Mouse (Mus musculus) megakaryocyte, embryonic 14.5 days (primary cell): ENCODE measurements at regions not wholly inside any gene's neighbourhood (a gene's known extent, or its start where the extent isn't known, plus 50 kb on each side); places are given as distances from the start of the nearest gene placed in this dataset.

Experiments used
- H3K27me3 ChIP-seq: replicated peaks from 2 replicates; pipeline ENCODE3; 2012; ENCODE audit warnings: inconsistent platforms
- H3K36me3 ChIP-seq: replicated peaks from 2 replicates; pipeline ENCODE3; 2012; ENCODE audit warnings: low read length, inconsistent platforms, mixed read lengths
- H3K4me1 ChIP-seq: 2 replicates; pipeline ENCODE4 v1.6.1; 2012; ENCODE audit warnings: inconsistent platforms
- H3K4me3 ChIP-seq: replicated peaks from 2 replicates; pipeline ENCODE3; 2012; ENCODE audit warnings: moderate library complexity, mild to moderate bottlenecking, inconsistent platforms
- H3K9me3 ChIP-seq: 2 replicates; pipeline ENCODE4 v1.6.1; 2012; ENCODE audit warnings: inconsistent platforms
- FLI1 ChIP-seq: IDR thresholded peaks from 2 replicates; pipeline ENCODE4 v1.6.1; 2012; ENCODE audit warnings: low read length, inconsistent platforms, mixed read lengths
- GATA1 ChIP-seq: IDR thresholded peaks from 3 replicates; pipeline ENCODE4 v1.6.1; 2012; ENCODE audit warnings: mixed read lengths, low read length, inconsistent platforms, borderline replicate concordance

- no peak for TF ChIP-seq FLI1
- TF ChIP-seq GATA1: no peak
- H3K4me3 ChIP-seq: no peak overlapping the region
- H3K9me3 ChIP-seq: peaks cover 23% of the 10 kb centered on the region
- no peaks in the 10 kb centered on the region for H3K27me3 ChIP-seq
- no peaks in the 10 kb centered on the region for H3K4me1 ChIP-seq
- H3K36me3 ChIP-seq: no peaks in the 10 kb centered on the region
Measured at GRCm38 (mm10) chr2:178949103-178949502, 493.1 kb upstream of the Cdh4 start.

- H3K9me3 ChIP-seq: peaks cover 17% of the 10 kb centered on the region
- no peaks in the 10 kb centered on the region for H3K27me3 ChIP-seq
- no peak overlapping the region for H3K4me3 ChIP-seq
- TF ChIP-seq FLI1 (no peak), GATA1 (no peak)
- H3K36me3 ChIP-seq: no peaks in the 10 kb centered on the region
- H3K4me1 ChIP-seq: no peaks in the 10 kb centered on the region
Measured at GRCm38 (mm10) chr2:178950304-178950703, 491.9 kb upstream of the Cdh4 start.

- no peaks in the 10 kb centered on the region for H3K4me1 ChIP-seq
- no peak for TF ChIP-seq GATA1
- TF ChIP-seq FLI1: no peak
- H3K9me3 ChIP-seq: peaks cover 26% of the 10 kb centered on the region
- no peaks in the 10 kb centered on the region for H3K36me3 ChIP-seq
- H3K27me3 ChIP-seq: no peaks in the 10 kb centered on the region
- no peak overlapping the region for H3K4me3 ChIP-seq
Measured at GRCm38 (mm10) chr2:178954420-178955067, 487.7 kb upstream of the Cdh4 start.

- Histone ChIP-seq H3K9me3 (peaks cover 35% of the 10 kb centered on the region), H3K27me3 (no peaks in the 10 kb centered on the region), H3K4me3 (no peak overlapping the region), H3K36me3 (no peaks in the 10 kb centered on the region), H3K4me1 (no peaks in the 10 kb centered on the region)
- TF ChIP-seq GATA1 (no peak), FLI1 (no peak)
Measured at GRCm38 (mm10) chr2:178958829-178959228, 483.4 kb upstream of the Cdh4 start.

- Histone ChIP-seq H3K36me3 (no peaks in the 10 kb centered on the region), H3K4me1 (no peaks in the 10 kb centered on the region), H3K4me3 (peak overlapping the region; percentile 42), H3K27me3 (no peaks in the 10 kb centered on the region), H3K9me3 (peaks cover 35% of the 10 kb centered on the region)
- TF ChIP-seq FLI1 (no peak), GATA1 (no peak)
Measured at GRCm38 (mm10) chr2:178959603-178960002, 482.6 kb upstream of the Cdh4 start.

- Histone ChIP-seq H3K27me3 (no peaks in the 10 kb centered on the region), H3K36me3 (no peaks in the 10 kb centered on the region), H3K4me1 (no peaks in the 10 kb centered on the region; the same call in 1 of the 2 replicates), H3K9me3 (peaks cover 57% of the 10 kb centered on the region), H3K4me3 (no peak overlapping the region)
- TF ChIP-seq FLI1 (no peak), GATA1 (no peak)
Measured at GRCm38 (mm10) chr2:178967584-178968365, 474.5 kb upstream of the Cdh4 start.

GRCm38 (mm10) chr2:178969732-178970131 lies 472.5 kb upstream of the Cdh4 start:
- Histone ChIP-seq H3K36me3 (no peaks in the 10 kb centered on the region), H3K27me3 (no peaks in the 10 kb centered on the region), H3K4me3 (no peak overlapping the region), H3K4me1 (no peaks in the 10 kb centered on the region; the same call in 1 of the 2 replicates), H3K9me3 (peaks cover 64% of the 10 kb centered on the region)
- no peak for TF ChIP-seq FLI1
- TF ChIP-seq GATA1: no peak

- Histone ChIP-seq H3K27me3 (no peaks in the 10 kb centered on the region), H3K36me3 (no peaks in the 10 kb centered on the region), H3K4me1 (no peaks in the 10 kb centered on the region; the same call in 1 of the 2 replicates), H3K4me3 (no peak overlapping the region), H3K9me3 (peaks cover 65% of the 10 kb centered on the region)
- TF ChIP-seq FLI1 (no peak), GATA1 (no peak)
Measured at GRCm38 (mm10) chr2:178975366-178975765, 466.9 kb upstream of the Cdh4 start.

GRCm38 (mm10) chr2:178976046-178976445 lies 466.2 kb upstream of the Cdh4 start:
- Histone ChIP-seq H3K27me3 (no peaks in the 10 kb centered on the region), H3K9me3 (peaks cover 60% of the 10 kb centered on the region), H3K36me3 (no peaks in the 10 kb centered on the region), H3K4me1 (no peaks in the 10 kb centered on the region; the same call in 1 of the 2 replicates), H3K4me3 (no peak overlapping the region)
- no peak for TF ChIP-seq GATA1
- no peak for TF ChIP-seq FLI1

- Histone ChIP-seq H3K27me3 (no peaks in the 10 kb centered on the region), H3K4me1 (no peaks in the 10 kb centered on the region; the same call in 1 of the 2 replicates), H3K36me3 (no peaks in the 10 kb centered on the region), H3K4me3 (no peak overlapping the region), H3K9me3 (peaks cover 59% of the 10 kb centered on the region)
- TF ChIP-seq GATA1 (no peak), FLI1 (no peak)
Measured at GRCm38 (mm10) chr2:178976495-178976894, 465.7 kb upstream of the Cdh4 start.
